Mouse (Mus musculus) MEL (cell line): ENCODE data around the gene Gipc2. TPM values are rescaled to one million over a fixed set of nuclear protein-coding genes. Genes with fewer than 3 reads are reported as not detected.

Experiments
- DNase-seq: peaks from one replicate; pipeline ENCODE4 v3.0.0; 2011; ENCODE audit warnings: low read depth, low spot score
- H3K27ac ChIP-seq: 2 replicates; pipeline ENCODE4 v1.5.1; 2012; ENCODE audit warnings: low read depth, mild to moderate bottlenecking, control low read depth, low read length, moderate library complexity; ENCODE audit not compliant: control insufficient read depth
- H3K27me3 ChIP-seq, 2 experiments: fragments of 150-350 bp in 1 of 2; sonication (generic) in 1 of 2; 2 replicates each; pipeline ENCODE4 v1.6.1; 2012; ENCODE audit warnings: low read length in 2 of 2, mild to moderate bottlenecking in 2 of 2, improper control_type of control experiment in 1 of 2, moderate library complexity in 1 of 2; ENCODE audit not compliant: insufficient read depth in 2 of 2, control insufficient read depth in 1 of 2
- H3K36me3 ChIP-seq, 2 experiments: 2 replicates each; pipeline ENCODE4 v1.6.1; 2012 to 2014; ENCODE audit warnings: low read length in 2 of 2, improper control_type of control experiment in 1 of 2, inconsistent platforms in 1 of 2, mild to moderate bottlenecking in 1 of 2; ENCODE audit not compliant: insufficient read depth in 2 of 2, control insufficient read depth in 1 of 2
- H3K4me1 ChIP-seq, 2 experiments: fragments of 150-350 bp in 1 of 2; sonication (generic) in 1 of 2; 2 replicates each; pipeline ENCODE4 v1.6.1; 2012; ENCODE audit warnings: low read length in 2 of 2, improper control_type of control experiment in 1 of 2, mild to moderate bottlenecking in 1 of 2; ENCODE audit not compliant: insufficient read depth in 2 of 2, control insufficient read depth in 1 of 2
- H3K4me3 ChIP-seq, 2 experiments: fragments of 150-350 bp in 1 of 2; sonication (generic) in 1 of 2; 2 replicates each; pipeline ENCODE4 v1.5.1; 2012; ENCODE audit warnings: low read depth in 2 of 2, low read length in 2 of 2, mild to moderate bottlenecking in 2 of 2, moderate library complexity in 2 of 2, control low read depth in 1 of 2, improper control_type of control experiment in 1 of 2; ENCODE audit not compliant: control insufficient read depth in 1 of 2, insufficient read depth in 1 of 2
- H3K79me2 ChIP-seq: 2 replicates; pipeline ENCODE4 v1.6.1; 2012; ENCODE audit warnings: mild to moderate bottlenecking, low read length, moderate library complexity; ENCODE audit not compliant: control insufficient read depth, poor library complexity, insufficient read depth
- H3K9ac ChIP-seq: 2 replicates; pipeline ENCODE4 v1.6.1; 2012; ENCODE audit warnings: low read depth, mild to moderate bottlenecking, control low read depth, low read length, moderate library complexity; ENCODE audit not compliant: control insufficient read depth, poor library complexity, severe bottlenecking
- H3K9me3 ChIP-seq: fragments of 150-350 bp; sonication (generic); replicated peaks from 2 replicates; pipeline ENCODE4 v1.6.1; 2012; ENCODE audit warnings: mild to moderate bottlenecking, low read length, improper control_type of control experiment, moderate library complexity; ENCODE audit not compliant: insufficient read depth
- CHD1 ChIP-seq: IDR thresholded peaks from 2 replicates; pipeline ENCODE4 v1.6.1; 2012; ENCODE audit warnings: low read depth, mild to moderate bottlenecking, inconsistent platforms, low read length, improper control_type of control experiment
- CTCF ChIP-seq, 3 experiments: IDR thresholded peaks in 2 of 3; conservative IDR thresholded peaks in 1 of 3; 2 replicates each; pipeline ENCODE4 v1.5.1; 2011 to 2012; ENCODE audit warnings: low read length in 3 of 3, low read depth in 2 of 3, mild to moderate bottlenecking in 2 of 3, improper control_type of control experiment in 1 of 3, inconsistent platforms in 1 of 3, mixed read lengths in 1 of 3, moderate library complexity in 1 of 3; ENCODE audit not compliant: control insufficient read depth in 1 of 3, insufficient read depth in 1 of 3, poor library complexity in 1 of 3, severe bottlenecking in 1 of 3
- E2F4 ChIP-seq: IDR thresholded peaks from 2 replicates; pipeline ENCODE4 v1.6.1; 2011; ENCODE audit warnings: low read depth, low read length, improper control_type of control experiment, borderline replicate concordance
- ETS1 ChIP-seq: IDR thresholded peaks from 2 replicates; pipeline ENCODE4 v1.6.1; 2012; ENCODE audit warnings: low read depth, mild to moderate bottlenecking, inconsistent platforms, low read length, improper control_type of control experiment, moderate library complexity
- GABPA ChIP-seq: IDR thresholded peaks from 2 replicates; pipeline ENCODE4 v1.6.1; 2012; ENCODE audit warnings: low read depth, mild to moderate bottlenecking, inconsistent platforms, low read length, improper control_type of control experiment, moderate library complexity
- GATA1 ChIP-seq: IDR thresholded peaks from 2 replicates; pipeline ENCODE4 v1.6.1; 2011; ENCODE audit warnings: low read depth, low read length, improper control_type of control experiment
- HCFC1 ChIP-seq: IDR thresholded peaks from 2 replicates; pipeline ENCODE4 v1.6.1; 2012; ENCODE audit warnings: low read depth, mild to moderate bottlenecking, inconsistent platforms, low read length, improper control_type of control experiment, moderate library complexity
- MAFK ChIP-seq: IDR thresholded peaks from 2 replicates; pipeline ENCODE4 v1.6.1; 2011; ENCODE audit warnings: low read depth, mild to moderate bottlenecking, low read length, improper control_type of control experiment, borderline replicate concordance
- MXI1 ChIP-seq: IDR thresholded peaks from 2 replicates; pipeline ENCODE4 v1.6.1; 2011; ENCODE audit warnings: mild to moderate bottlenecking, low read depth, low read length, improper control_type of control experiment
- MYC ChIP-seq: IDR thresholded peaks from 2 replicates; pipeline ENCODE4 v1.6.1; 2011; ENCODE audit warnings: low read depth, mild to moderate bottlenecking, low read length, improper control_type of control experiment, moderate library complexity
- POLR2A ChIP-seq, 2 experiments: IDR thresholded peaks; 2 replicates each; pipeline ENCODE4 v1.6.1; 2011 to 2012; ENCODE audit warnings: low read length in 2 of 2, mild to moderate bottlenecking in 2 of 2, control low read depth in 1 of 2, improper control_type of control experiment in 1 of 2, low read depth in 1 of 2, moderate library complexity in 1 of 2; ENCODE audit not compliant: control insufficient read depth in 1 of 2, insufficient read depth in 1 of 2, poor library complexity in 1 of 2
- POLR2AphosphoS2 ChIP-seq: IDR thresholded peaks from 2 replicates; pipeline ENCODE4 v1.6.1; 2011; ENCODE audit warnings: low read length, improper control_type of control experiment
- POLR2AphosphoS5 ChIP-seq: IDR thresholded peaks from 2 replicates; pipeline ENCODE4 v1.6.1; 2012; ENCODE audit warnings: low read depth, borderline replicate concordance, mild to moderate bottlenecking, inconsistent platforms, low read length, moderate library complexity, mixed read lengths
- RAD21 ChIP-seq: IDR thresholded peaks from 2 replicates; pipeline ENCODE4 v1.6.1; 2011; ENCODE audit warnings: mild to moderate bottlenecking, low read depth, low read length, improper control_type of control experiment
- RCOR1 ChIP-seq: IDR thresholded peaks from 2 replicates; pipeline ENCODE4 v1.6.1; 2012; ENCODE audit warnings: low read depth, mild to moderate bottlenecking, inconsistent platforms, low read length, improper control_type of control experiment
- TAL1 ChIP-seq: IDR thresholded peaks from 2 replicates; pipeline ENCODE4 v1.6.1; 2012; ENCODE audit warnings: mild to moderate bottlenecking, inconsistent platforms, low read length, moderate library complexity, mixed read lengths
- TBP ChIP-seq: IDR thresholded peaks from 2 replicates; pipeline ENCODE4 v1.8.0; 2011; ENCODE audit warnings: low read depth, low read length, improper control_type of control experiment
- USF1 ChIP-seq: IDR thresholded peaks from 2 replicates; pipeline ENCODE4 v1.6.1; 2014; ENCODE audit warnings: low read depth, mild to moderate bottlenecking, inconsistent platforms, low read length, improper control_type of control experiment, moderate library complexity
- ZC3H11A ChIP-seq: IDR thresholded peaks from 2 replicates; pipeline ENCODE4 v1.6.1; 2012; ENCODE audit warnings: low read depth, mild to moderate bottlenecking, inconsistent platforms, low read length, improper control_type of control experiment
- ZKSCAN1 ChIP-seq: IDR thresholded peaks from 2 replicates; pipeline ENCODE4 v1.6.1; 2012; ENCODE audit warnings: low read depth, mild to moderate bottlenecking, inconsistent platforms, low read length, improper control_type of control experiment, moderate library complexity
- ZNF384 ChIP-seq: IDR thresholded peaks from 2 replicates; pipeline ENCODE4 v1.6.1; 2012; ENCODE audit warnings: low read depth, mild to moderate bottlenecking, inconsistent platforms, low read length, improper control_type of control experiment
- polyA plus RNA-seq, 2 experiments: library from polyadenylated mRNA; stranded (reverse) in 1 of 2; unstranded in 1 of 2; fragments of >175 nt in 1 of 2; fragments of >200 nt in 1 of 2; gene quantifications; 2 replicates each; pipeline versions ENCODE4 v1.2.1 to v1.2.4; 2012; ENCODE audit warnings: low replicate concordance in 2 of 2, low read depth in 1 of 2; ENCODE audit not compliant: insufficient read length in 2 of 2, insufficient read depth in 1 of 2, missing spikeins in 1 of 2
- total RNA-seq: library from RNA; depleted of rRNA; stranded (reverse); fragments of 300-350 nt; gene quantifications from 2 replicates; pipeline ENCODE4 v1.2.3, GENCODE M21; 2012

Gipc2 gene
- total and polyA plus RNA-seq, 3 experiments = 0.27 to 0.78 TPM; not detected in 1

- no peak overlapping the region for H3K27ac ChIP-seq
- peaks cover 13 to 18% of the 10 kb centered on the region in 2 experiments for H3K4me1 ChIP-seq
- H3K36me3 ChIP-seq = peaks cover 0 to 24% of the 10 kb centered on the region in 2 experiments; a peak in 2 of 4 replicates
- H3K27me3 ChIP-seq = no peaks in the 10 kb centered on the region
- no peaks in the 10 kb centered on the region; the same call in 1 of the 2 replicates for H3K79me2 ChIP-seq
- no peak overlapping the region for H3K9ac ChIP-seq
- H3K9me3 ChIP-seq = no peaks in the 10 kb centered on the region
- TF ChIP-seq MAFK (no peak), GATA1 (no peak)
- TF ChIP-seq, all 39 proteins: peak for 0
- DNase-seq = no peak
- no peak overlapping the region for H3K4me3 ChIP-seq
Observed at GRCm38 (mm10) chr3:152201181-152201580, 35.2 kb upstream of the Gipc2 start.

- H3K4me1 ChIP-seq = peaks cover 6 to 14% of the 10 kb centered on the region in 2 experiments
- no peak for DNase-seq
- no peaks in the 10 kb centered on the region for H3K27me3 ChIP-seq
- no peaks in the 10 kb centered on the region for H3K9me3 ChIP-seq
- H3K36me3 ChIP-seq = peaks cover 0 to 19% of the 10 kb centered on the region in 2 experiments; a peak in 2 of 4 replicates
- no peak overlapping the region for H3K27ac ChIP-seq
- H3K9ac ChIP-seq = no peak overlapping the region
- H3K79me2 ChIP-seq = no peaks in the 10 kb centered on the region; the same call in 1 of the 2 replicates
- no peak for TF ChIP-seq TBP
- TF ChIP-seq POLR2AphosphoS5 = no peak
- no peak for TF ChIP-seq ZNF384
- TF ChIP-seq ETS1 = no peak
- no peak for TF ChIP-seq HCFC1
- no peak for TF ChIP-seq MXI1
- no peak for TF ChIP-seq ZC3H11A
- TF ChIP-seq ZKSCAN1 = no peak
- no peak for TF ChIP-seq USF1
- no peak for TF ChIP-seq MYC
- no peak for TF ChIP-seq CTCF (IDR thresholded peaks at IDR 0.05 in 2 of 3, conservative IDR thresholded peaks at IDR 0.05 in 1 of 3; ENCODE audit: control insufficient read depth in 1 of 3, insufficient read depth in 1 of 3, low read depth in 2 of 3, low read length in 3 of 3, poor library complexity in 1 of 3, severe bottlenecking in 1 of 3)
- no peak for TF ChIP-seq POLR2AphosphoS2
- no peak for TF ChIP-seq CHD1
- TF ChIP-seq TAL1 = no peak
- TF ChIP-seq E2F4 = no peak
- TF ChIP-seq GABPA = no peak
- no peak for TF ChIP-seq RCOR1
- no peak for TF ChIP-seq RAD21
- TF ChIP-seq POLR2A (IDR thresholded peaks at IDR 0.05; ENCODE audit: control insufficient read depth in 1 of 2, insufficient read depth in 1 of 2, low read depth in 1 of 2, low read length in 2 of 2, poor library complexity in 1 of 2) = no peak
- TF ChIP-seq, all 39 proteins: peak for 0
- no peak overlapping the region for H3K4me3 ChIP-seq
Observed at GRCm38 (mm10) chr3:152199125-152199524, 33.1 kb upstream of the Gipc2 start.
